Mouse (Mus musculus) heart, adult 11 months (tissue): ENCODE results near the gene Tet1.

ENCODE experiments used
- DNase-seq: peaks from one replicate; pipeline ENCODE4 v3.0.0; 2022

Gene Tet1

DNA sequence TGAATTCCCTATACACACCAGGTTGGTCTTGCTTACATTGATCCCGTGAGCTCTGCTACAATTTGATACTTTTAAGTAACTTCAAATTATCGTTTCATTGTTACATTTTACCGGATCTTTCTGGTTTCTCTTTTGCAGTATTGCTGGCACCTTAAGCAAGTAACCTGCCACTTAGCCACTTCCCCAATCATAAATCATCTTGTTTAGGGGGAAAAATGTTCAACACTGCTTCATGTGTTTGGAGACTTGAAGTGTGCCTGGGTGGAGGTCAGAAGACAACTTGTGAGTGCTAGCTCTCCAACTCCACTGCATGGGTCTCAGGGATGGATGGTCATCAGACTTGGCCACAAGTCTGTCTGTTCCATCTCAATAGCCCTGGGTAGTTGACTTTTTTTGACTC, 17.8 kb downstream of the Tet1 start:
- peak; percentile 69 for DNase-seq

DNA sequence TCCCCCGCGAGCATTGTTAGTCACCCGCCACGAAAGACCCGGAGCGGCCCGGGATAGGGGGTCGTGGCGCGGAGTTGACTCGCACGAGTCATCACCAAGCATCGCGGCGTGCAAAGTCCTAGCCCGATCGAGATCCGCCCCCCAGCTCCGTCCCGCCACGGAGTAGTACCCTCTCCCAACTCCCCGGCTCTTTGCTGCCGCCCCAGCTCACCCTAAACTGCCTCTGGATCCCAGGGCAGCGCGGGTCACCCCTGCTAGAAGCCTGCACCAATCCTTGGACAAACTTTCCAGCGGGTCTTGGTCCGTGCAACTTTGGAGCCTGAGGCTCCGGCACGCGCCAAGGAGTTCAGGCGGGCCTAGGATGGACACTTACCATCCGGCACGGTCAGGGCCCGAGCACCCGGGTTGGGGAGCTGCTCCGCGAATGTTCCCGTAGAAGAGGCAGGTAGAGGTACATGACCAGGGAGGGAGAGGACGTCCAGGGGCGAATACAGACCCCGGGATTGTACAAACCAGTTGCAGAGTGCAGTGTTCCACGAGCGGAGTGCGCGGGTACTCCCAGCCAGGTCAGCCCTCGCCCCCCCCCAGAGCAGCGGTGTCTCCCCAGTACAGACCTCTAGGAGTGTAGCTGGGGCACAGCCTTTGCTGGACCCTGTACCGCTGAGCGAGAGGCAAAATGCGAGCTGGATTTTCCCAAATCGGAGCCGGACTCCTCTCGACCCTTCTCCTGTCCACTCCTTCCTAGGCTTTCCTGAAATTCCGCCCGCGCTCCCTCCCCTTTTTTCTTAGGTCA, 21.8 kb downstream of the Tet1 start:
- peak; percentile 91 for DNase-seq

- no peak for DNase-seq
Observed at GRCm38 (mm10) chr10:62885969-62886798, 22.6 kb downstream of the Tet1 start.

DNA sequence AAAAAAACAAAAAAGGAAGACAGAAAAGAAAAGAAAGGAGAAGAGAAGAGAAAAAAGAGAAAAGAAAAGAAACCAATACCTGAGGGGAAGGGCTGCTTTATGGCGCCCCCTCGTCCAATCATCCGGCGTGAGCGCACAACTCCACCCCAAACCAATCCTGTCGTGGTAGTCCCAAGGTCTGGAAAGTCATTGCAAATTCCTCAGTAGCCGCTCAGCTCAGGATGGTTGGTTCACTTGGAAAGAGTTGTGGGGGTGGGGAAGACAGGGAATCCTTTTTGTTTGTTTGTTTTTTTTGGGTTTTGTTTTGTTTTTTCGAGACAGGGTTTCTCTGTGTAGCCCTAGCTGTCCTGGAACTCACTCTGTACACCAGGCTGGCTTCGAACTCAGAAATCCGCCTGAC, 23.3 kb downstream of the Tet1 start:
- no peak for DNase-seq

- no peak for DNase-seq
Observed at GRCm38 (mm10) chr10:62884517-62884916, 24.3 kb downstream of the Tet1 start.

DNA sequence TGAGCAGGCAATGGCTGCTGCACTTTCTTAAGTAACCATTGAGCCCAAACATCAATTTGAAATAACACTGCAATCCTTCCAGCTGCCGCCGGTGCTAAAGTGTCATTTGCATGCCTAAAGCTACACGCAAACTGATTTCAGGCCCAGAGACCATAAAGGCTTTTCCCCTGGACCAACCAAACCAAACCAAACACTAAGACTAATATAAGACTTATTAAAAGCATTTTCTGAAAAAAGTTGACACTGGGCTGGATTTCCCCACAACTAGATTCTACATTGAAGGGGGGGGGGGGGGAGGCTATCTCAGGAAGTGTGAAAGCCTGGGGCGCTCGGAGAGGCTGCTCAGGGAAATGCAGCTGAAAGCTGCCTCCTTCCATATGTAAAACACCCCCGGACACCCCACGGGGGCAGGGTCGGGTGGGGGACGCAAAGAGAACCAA, 24.8 kb downstream of the Tet1 start:
- DNase-seq = no peak

DNA sequence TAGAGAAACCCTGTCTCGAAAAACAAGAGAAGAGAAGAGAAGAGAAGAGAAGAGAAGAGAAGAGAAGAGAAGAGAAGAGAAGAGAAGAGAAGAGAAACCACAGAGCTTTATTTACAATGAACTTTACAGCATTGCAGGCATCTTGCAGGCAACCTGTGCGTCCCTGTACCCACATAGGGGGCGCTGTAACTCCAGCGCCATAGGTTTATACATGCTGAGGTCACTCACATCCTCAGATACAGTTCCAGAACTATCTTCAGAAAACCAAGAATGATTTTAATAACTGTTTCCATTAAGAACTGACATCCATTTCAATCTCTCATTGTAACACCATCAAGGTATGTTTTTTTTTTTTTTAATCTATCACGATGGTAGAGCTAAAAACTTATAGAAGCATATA, 27.6 kb downstream of the Tet1 start:
- no peak for DNase-seq

GRCm38 (mm10) chr10:62878056-62878455, 30.7 kb downstream of the Tet1 start:
- DNase-seq = peak; percentile 73

DNA sequence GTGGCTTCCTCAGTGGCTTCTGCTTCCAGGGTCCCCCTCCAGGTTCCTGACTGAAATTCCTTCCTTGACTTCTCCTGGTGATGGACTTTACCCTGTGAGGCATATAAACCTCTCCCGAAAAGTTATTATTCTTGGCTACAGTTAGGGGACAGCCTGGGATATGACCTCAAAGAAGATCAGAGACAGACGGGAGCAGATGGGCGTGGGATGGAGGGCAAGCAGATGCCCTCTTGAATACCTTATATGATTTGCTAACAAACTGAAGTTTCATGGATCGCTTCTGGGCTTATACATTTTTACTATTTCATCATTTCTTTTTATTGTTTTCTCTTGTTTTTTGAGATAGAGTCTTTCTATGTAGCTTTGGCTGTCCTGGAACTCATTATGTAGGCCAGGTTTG, 33.2 kb downstream of the Tet1 start:
- no peak for DNase-seq

GRCm38 (mm10) chr10:62874828-62875227, 34.0 kb downstream of the Tet1 start:
- DNase-seq = peak; percentile 66

GRCm38 (mm10) chr10:62866035-62866791, 42.6 kb downstream of the Tet1 start:
- DNase-seq = peak; percentile 97

- peak; percentile 99 for DNase-seq
Observed at GRCm38 (mm10) chr10:62865167-62866034, 43.4 kb downstream of the Tet1 start.

GRCm38 (mm10) chr10:62863563-62863962, 45.2 kb downstream of the Tet1 start:
- peak; percentile 44 for DNase-seq

GRCm38 (mm10) chr10:62862435-62862834, 46.4 kb downstream of the Tet1 start:
- no peak for DNase-seq

DNA sequence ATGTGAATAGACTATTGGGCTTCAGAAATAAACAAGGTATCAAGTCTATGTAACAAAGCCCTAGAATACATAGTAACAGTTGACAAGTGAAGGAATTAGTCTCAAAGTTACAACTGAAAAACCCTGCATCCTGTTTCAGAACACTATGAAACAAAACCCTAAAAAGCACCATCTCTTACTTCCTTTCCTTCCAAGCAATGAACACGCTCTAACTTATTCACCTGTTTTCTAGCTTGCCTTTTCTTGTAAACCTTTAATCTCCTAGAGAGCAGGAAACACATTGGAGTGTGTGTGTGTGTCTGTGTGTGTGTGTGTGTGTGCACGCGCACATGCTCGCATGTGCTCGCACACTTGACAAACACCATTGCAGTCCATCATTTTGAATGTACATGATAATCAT, 49.8 kb downstream of the Tet1 start:
- no peak for DNase-seq

DNA sequence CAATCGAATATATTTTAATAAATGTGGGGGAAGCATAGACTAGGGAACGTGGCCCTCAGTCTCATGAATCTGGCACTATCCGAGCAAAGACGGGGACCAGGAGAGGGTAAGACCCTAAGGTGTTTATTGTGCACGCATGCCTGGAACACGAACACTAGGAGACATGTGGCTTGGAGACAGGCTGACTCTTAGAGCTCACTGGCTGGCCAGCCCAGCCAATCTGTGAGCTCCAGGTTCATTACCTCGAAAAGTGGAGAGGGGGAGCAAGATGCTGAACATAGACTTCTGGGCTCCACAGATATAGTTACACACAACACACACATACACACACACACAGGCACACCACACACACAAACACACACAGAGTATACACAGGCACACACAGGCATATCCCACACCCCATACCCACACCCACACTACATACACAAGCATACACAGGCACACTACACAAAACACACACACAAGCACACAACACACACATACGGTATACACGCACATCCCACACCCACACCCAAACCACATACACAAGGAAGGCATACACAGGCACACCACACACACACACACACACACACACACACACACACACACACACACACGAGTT, 52.0 kb downstream of the Tet1 start:
- DNase-seq = peak; percentile 85

DNA sequence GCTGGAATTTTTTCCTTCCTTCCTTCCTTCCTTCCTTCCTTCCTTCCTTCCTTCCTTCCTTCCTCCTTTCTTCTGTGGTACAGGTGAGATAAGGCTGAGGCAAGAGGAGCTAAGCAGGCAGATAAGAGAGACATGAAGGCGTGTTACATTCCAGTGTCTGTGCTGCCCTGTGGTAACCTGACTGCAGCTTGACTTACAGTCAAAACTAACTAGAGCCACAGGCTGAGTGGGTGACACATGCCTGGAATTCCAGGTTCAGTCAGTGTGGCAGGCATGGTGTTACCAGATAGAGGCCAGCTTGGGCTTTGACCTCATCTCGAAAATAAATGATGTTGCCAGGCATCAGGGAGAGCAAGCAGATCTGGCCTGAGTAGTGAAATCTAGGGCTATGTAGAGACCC, 53.8 kb downstream of the Tet1 start:
- peak; percentile 90 for DNase-seq

GRCm38 (mm10) chr10:62854581-62854980, 54.2 kb downstream of the Tet1 start:
- DNase-seq = no peak

DNA sequence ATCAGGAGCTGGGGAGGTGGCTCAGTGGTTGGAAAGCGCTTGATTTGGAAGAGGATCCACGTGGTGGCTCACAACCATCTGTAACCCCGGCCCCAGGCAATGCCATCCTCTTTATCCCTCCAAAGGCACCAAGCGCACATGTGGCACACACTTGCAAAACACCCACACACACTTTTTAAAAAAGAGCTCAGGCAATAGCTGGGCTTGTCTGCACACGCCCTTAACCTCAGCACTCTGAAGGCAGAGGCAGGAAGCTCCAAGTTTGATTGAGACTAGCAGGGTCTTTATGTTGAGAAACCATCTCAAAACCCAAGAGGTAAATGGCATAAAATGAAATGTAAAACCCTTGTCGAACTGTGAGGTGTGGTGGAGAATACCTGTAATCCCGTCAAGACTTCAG, 57.2 kb downstream of the Tet1 start:
- no peak for DNase-seq

GRCm38 (mm10) chr10:62851025-62851424, 57.8 kb downstream of the Tet1 start:
- DNase-seq = no peak

DNA sequence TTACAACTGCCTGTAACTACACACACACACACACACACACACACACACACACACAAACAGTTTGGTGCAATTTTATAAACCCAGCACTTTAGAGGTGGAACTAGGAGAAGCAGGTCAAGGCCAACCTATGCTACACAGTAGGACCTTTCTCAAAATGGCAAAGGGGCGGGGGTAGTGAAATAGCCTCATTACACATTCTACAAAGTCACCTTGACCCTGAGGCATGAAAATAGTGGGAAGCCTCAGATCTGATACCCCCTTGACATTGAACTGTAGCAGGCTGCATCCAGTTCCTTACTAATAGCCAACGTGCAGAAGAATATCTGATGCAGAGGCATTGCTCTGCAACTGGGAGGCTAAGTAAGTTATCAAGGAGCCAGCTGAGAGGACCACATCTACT, 60.0 kb downstream of the Tet1 start:
- DNase-seq = no peak

DNA sequence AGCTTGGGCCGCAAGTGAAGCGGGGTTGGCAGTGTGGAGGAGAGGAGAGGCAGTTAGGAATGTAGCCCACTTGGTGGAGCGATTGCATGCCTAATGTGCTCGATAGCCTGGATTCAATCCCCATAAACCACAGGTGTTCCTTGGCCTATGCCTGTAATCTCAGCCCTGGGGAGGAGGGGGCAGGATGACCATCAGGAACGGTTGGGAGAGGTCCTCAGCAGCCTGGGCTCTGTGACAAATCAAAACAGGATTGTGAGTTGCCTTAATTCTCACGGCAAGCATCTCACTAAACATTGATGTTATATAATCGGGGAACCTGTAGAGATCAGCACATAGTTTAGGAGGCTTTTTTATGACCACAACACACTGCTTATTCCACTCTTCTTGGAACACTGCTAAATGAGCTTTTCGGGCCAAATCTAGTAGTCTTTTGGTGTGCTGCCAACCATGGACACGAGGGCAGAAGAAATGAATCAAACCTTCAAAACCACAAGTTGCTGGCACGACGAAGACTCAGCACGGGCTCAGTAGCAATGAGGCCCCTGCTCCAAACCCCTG, 61.6 kb downstream of the Tet1 start:
- no peak for DNase-seq
